Mouse (Mus musculus) liver, embryonic 11.5 days (tissue): ENCODE results near the gene Gm37240. TPM values are rescaled to one million over a fixed set of nuclear protein-coding genes. Genes with fewer than 3 reads are reported as not detected.

ENCODE experiments used
- ATAC-seq: fragments of 200-750 bp; cut with Nextera tagmentation; replicated peaks from 2 replicates; pipeline ENCODE4 v1.8.0; 2017; ENCODE audit warnings: moderate number of reproducible peaks, mild to moderate bottlenecking, moderate TSS enrichment, moderate library complexity; ENCODE audit not compliant: low FRiP score
- DNase-seq: peaks from one replicate; pipeline ENCODE4 v3.0.0-alpha.2; 2017; ENCODE audit warnings: low spot score
- H3K27ac ChIP-seq: fragments of 300-500 bp; sonication (generic); 2 replicates; pipeline ENCODE4 v1.5.1; 2014; ENCODE audit warnings: mild to moderate bottlenecking, low read depth, low read length, control low read depth
- H3K27me3 ChIP-seq: fragments of 300-500 bp; sonication (generic); replicated peaks from 2 replicates; pipeline ENCODE4 v1.6.1; 2014; ENCODE audit warnings: low read length, mixed read lengths; ENCODE audit not compliant: control insufficient read depth, insufficient read depth
- H3K36me3 ChIP-seq: fragments of 300-500 bp; sonication (generic); 2 replicates; pipeline ENCODE4 v1.6.1; 2014; ENCODE audit warnings: mild to moderate bottlenecking, low read length, moderate library complexity, mixed read lengths; ENCODE audit not compliant: control insufficient read depth, insufficient read depth
- H3K4me1 ChIP-seq: fragments of 300-500 bp; sonication (generic); replicated peaks from 2 replicates; pipeline ENCODE4 v1.6.1; 2014; ENCODE audit warnings: low read length, mixed read lengths; ENCODE audit not compliant: control insufficient read depth, insufficient read depth
- H3K4me2 ChIP-seq: fragments of 300-500 bp; sonication (generic); 2 replicates; pipeline ENCODE4 v1.6.1; 2014; ENCODE audit warnings: mild to moderate bottlenecking, control low read depth, moderate library complexity
- H3K4me3 ChIP-seq: fragments of 300-500 bp; sonication (generic); 2 replicates; pipeline ENCODE4 v1.5.1; 2014; ENCODE audit warnings: low read depth, low read length, control low read depth
- H3K9ac ChIP-seq: fragments of 300-500 bp; sonication (generic); 2 replicates; pipeline ENCODE4 v1.6.1; 2014; ENCODE audit warnings: low read depth, low read length, control low read depth
- H3K9me3 ChIP-seq: fragments of 300-500 bp; sonication (generic); 2 replicates; pipeline ENCODE4 v1.6.1; 2016; ENCODE audit warnings: low read length, inconsistent platforms, mixed read lengths; ENCODE audit not compliant: control insufficient read depth
- WGBS: fragments of 180-500 bp; shearing (Covaris S2); extraction: QIAGEN DNeasy Blood & Tissue Kit; methylation state at CpG from one replicate; pipeline ENCODE4 v1.1.7; 2014; 5-methylcytosine and 5-hydroxymethylcytosine counted together
- polyA plus RNA-seq: library from polyadenylated mRNA; unstranded; fragments of >200 nt; fragmentation: Nextera tagmentation; extraction: Ambion mirVana; gene quantifications from 2 replicates; pipeline ENCODE4 v1.2.1, GENCODE M21; 2014

The Gm37240 gene
- polyA plus RNA-seq, 1 experiment from 2014 or later, result 1.6 TPM

DNA sequence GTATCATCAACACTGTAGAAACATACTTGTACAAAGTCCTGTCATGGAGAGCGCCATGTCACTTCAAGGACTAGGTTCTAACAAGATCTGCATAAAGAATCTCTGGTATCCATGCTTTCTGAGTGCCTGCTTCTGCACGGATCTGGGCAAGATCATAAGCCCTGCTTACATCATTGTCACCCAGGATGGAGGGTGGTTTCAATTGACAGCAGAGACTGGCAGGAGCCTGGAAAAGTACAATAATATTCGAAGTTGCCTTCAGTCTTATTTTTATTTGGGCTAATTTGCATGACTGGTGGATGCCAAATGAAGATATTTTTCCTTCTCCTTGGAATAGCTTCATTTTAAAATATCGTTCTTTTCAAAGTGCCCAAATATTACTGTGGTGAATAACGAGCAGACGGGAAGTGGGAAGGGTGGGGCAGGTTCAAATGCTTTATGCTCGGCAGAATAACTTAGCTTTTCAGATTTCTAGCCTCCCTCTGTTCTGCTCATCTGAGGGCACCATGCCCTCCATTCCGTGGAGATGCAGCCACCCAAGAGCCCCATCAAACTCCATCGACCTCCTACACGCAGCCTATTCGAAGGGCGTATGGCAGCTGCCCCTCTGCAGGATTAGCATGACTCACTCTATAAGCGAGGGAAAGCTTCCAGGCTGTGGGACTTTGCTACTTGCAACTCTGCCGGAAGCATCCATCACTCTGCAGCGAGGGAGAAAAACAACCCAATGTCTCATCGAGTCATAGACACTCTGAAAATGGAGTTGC is 518.8 kb downstream of the Gm37240 start:
- H3K27ac ChIP-seq, result no peak overlapping the region
- H3K4me1 ChIP-seq, result no peaks in the 10 kb centered on the region
- no peak for DNase-seq
- no peak overlapping the region for H3K4me3 ChIP-seq
- no peak for ATAC-seq
- no peak overlapping the region for H3K9ac ChIP-seq
- no peaks in the 10 kb centered on the region for H3K27me3 ChIP-seq
- no peaks in the 10 kb centered on the region for H3K9me3 ChIP-seq
- H3K36me3 ChIP-seq, result no peaks in the 10 kb centered on the region
- WGBS, result 70% methylated on average over 16 of the region's 16 CpGs
- H3K4me2 ChIP-seq, result no peak overlapping the region

DNA sequence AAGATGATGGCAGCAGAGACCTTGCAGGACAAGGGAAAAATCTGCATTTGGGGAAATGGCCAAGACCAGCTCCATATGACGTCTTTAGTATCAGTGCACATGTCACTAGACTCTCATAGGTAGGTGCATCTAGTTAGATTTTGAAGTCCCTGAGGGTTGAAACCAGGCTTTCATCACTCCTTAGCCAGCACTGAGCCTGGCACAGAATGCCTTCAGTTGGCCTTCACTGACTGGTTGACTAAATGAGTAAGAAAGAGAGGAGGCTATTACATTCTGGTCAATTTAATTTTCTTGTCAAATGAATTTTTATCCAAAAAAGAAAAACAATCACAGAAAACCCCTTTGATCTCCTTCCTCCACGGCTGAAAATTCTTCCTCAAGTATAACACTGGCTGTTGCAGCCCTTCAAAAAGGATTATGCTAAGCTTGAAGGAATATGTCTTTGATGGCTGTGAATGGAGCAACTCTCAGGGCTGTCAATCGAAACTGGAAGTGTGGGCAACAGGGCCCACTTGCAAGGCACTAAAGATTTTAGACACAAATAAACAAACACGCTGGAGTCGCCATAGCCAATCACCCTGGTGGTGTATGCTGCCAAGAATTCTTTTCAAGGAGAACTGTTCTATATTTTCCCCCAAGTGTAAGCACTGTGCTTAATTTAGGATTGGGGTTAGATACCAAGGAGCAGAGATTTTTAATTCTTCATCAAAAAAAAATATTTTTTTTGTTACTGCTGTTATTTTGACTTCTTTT is 522.6 kb downstream of the Gm37240 start:
- DNase-seq (no peak), ATAC-seq (no peak)
- no peak overlapping the region for H3K27ac ChIP-seq
- no peaks in the 10 kb centered on the region for H3K9me3 ChIP-seq
- H3K4me3 ChIP-seq, result no peak overlapping the region
- WGBS, result 69% methylated on average over 5 of the region's 5 CpGs
- H3K9ac ChIP-seq, result no peak overlapping the region
- H3K36me3 ChIP-seq, result no peaks in the 10 kb centered on the region
- no peak overlapping the region for H3K4me2 ChIP-seq
- H3K4me1 ChIP-seq, result no peaks in the 10 kb centered on the region
- H3K27me3 ChIP-seq, result no peaks in the 10 kb centered on the region

DNA sequence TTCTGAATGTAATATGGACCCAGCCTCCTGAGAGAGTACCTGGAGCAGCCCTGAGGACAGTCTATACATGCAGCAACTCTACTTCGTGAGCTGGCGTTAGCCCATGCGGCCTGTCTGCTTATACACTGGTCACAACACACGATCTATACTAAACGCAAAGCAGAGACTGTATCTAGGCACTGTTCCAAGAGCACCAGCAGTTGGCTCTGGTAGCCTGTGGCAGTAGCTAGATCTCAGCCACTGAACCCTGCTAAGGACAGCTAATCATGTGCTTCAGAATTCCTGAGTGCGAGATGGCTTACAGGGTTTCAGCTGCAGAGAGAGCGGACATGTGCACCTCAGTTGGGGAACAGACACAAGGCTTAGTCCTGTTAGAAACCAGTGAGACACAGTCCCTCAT is 524.4 kb downstream of the Gm37240 start:
- ATAC-seq, result no peak
- Histone ChIP-seq H3K27me3 (no peaks in the 10 kb centered on the region), H3K27ac (no peak overlapping the region), H3K4me2 (no peak overlapping the region), H3K4me1 (no peaks in the 10 kb centered on the region), H3K4me3 (no peak overlapping the region), H3K36me3 (no peaks in the 10 kb centered on the region), H3K9ac (no peak overlapping the region), H3K9me3 (no peaks in the 10 kb centered on the region)
- WGBS, result 92% methylated on average over 7 of the region's 7 CpGs
- no peak for DNase-seq

DNA sequence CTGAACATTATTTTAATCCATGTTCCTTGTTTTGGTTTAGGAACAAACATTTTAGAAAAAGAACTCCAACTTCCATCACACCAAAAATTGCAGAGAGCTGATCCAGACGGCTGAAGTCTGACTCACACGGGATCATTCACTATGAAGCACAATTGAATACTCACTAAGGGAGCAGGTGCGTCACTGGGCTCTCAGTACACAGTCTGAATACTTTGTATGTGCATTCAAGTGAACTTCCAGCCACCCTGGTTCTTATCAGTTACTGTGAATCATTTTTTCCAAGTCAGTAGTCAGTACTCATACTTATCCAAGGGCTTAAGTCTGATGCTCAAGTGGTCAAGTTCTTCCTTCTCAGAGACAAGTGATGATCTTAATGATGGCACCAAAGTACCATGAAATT is 530.9 kb downstream of the Gm37240 start:
- WGBS, result 88% methylated on average over 3 of the region's 3 CpGs
- no peak overlapping the region for H3K4me3 ChIP-seq
- H3K27ac ChIP-seq, result no peak overlapping the region
- H3K9me3 ChIP-seq, result no peaks in the 10 kb centered on the region
- H3K4me1 ChIP-seq, result no peaks in the 10 kb centered on the region
- no peaks in the 10 kb centered on the region for H3K36me3 ChIP-seq
- H3K4me2 ChIP-seq, result no peak overlapping the region
- no peak overlapping the region for H3K9ac ChIP-seq
- no peak for DNase-seq
- no peaks in the 10 kb centered on the region for H3K27me3 ChIP-seq
- ATAC-seq, result no peak

DNA sequence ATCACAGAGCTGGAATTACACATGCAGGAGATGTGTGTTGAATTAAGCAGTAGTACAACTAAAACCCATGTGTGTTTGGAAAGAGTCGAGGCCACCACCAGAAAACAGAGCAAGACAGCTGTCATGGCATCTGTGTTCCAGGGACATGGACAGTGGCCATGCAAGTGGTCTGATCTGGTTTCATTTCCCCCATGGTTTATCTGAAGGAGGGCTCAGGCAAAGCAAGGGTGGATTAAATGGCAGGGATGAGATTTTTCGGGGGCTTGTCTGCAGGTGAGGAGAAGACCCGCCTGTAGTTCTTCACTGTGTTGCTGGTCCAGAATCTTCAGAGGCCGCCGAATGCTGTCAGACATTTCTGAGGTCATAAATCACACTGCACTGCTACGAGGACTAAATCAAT is 539.3 kb downstream of the Gm37240 start:
- Histone ChIP-seq H3K27ac (no peak overlapping the region), H3K9me3 (no peaks in the 10 kb centered on the region), H3K4me2 (no peak overlapping the region), H3K27me3 (no peaks in the 10 kb centered on the region), H3K36me3 (no peaks in the 10 kb centered on the region), H3K4me1 (no peaks in the 10 kb centered on the region), H3K4me3 (no peak overlapping the region), H3K9ac (no peak overlapping the region)
- WGBS, result 67% methylated on average over 6 of the region's 6 CpGs
- DNase-seq, result no peak
- no peak for ATAC-seq

DNA sequence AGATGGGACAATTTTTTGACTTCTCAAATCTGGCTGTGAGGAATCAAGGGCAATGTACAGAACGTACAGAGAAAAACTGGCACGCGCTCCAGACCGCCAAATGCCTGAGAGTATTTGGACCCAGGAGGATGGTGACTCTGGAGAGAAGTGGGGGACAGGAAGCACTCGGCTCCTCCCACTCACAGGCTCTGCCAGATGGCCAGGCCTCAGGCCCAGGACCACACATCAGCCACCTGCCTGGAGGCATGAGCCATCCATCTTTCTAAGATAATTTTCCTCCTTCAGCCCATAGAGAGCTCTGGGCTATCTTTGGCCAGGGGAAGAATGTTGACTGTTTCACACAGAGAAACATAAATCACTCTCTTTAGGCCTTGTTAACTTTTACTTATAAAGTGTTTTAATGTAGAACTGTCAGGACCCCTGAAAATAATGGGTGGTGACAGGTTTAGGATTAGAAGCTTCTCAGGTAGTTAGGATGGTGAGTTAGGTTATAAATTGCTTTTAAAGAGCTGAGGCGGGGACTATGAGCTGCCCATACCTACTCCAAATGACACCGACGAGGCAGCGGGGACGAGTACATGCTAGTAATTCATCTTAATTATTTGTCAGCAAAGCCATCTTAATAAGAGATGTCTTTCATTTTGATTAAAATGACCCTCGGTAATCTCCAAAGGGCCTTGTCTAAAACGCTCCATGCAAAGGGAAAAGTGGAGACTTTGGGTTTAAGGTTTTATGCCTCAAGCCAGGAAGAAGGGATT is 546.0 kb downstream of the Gm37240 start:
- Histone ChIP-seq H3K4me2 (no peak overlapping the region), H3K36me3 (no peaks in the 10 kb centered on the region), H3K27ac (no peak overlapping the region), H3K9ac (no peak overlapping the region), H3K27me3 (no peaks in the 10 kb centered on the region), H3K9me3 (no peaks in the 10 kb centered on the region), H3K4me3 (no peak overlapping the region), H3K4me1 (no peaks in the 10 kb centered on the region)
- ATAC-seq, result no peak
- no peak for DNase-seq
- 67% methylated on average over 12 of the region's 12 CpGs for WGBS

DNA sequence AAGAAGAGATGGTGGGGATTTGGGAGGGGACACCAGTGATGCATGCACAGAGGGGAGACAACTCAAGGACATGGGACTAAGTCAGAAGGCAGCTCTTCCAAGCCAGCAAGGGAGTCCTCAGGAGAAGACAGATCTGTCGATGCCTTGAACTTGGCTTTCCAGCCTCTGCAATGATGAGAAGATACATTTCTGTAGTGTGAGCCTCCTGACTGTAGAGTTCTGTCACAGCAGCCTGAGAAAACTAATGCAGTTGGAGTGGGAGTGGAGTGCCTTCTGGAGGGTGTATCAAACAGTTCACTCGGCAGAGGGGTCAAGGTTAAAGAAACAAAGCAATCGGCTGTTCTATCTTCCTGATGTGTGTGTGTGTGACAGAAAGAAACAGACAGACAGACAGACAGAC is 546.8 kb downstream of the Gm37240 start:
- H3K9me3 ChIP-seq, result no peaks in the 10 kb centered on the region
- no peak for DNase-seq

DNA sequence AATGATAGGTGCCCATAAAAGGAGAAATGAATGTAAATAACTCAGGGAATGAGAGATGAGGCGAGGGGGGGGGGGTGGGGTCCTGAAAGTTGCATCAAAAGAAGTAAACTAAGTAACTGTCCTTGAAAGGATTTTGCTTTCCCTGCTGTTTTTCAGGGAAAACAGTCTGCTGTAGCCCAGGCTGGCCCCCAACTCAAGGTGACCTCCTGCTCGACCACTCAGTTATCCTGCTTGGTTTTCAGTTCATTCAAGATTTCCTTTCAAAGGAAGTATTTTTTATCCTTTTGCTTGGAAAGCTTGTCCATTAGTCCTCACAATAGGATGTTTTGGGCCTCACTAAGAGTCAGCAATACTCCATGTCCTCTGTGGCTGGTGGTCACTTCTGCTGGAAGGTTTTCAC is 547.4 kb downstream of the Gm37240 start:
- H3K4me1 ChIP-seq, result no peaks in the 10 kb centered on the region
- no peaks in the 10 kb centered on the region for H3K36me3 ChIP-seq
- no peak overlapping the region for H3K4me3 ChIP-seq
- no peak overlapping the region for H3K27ac ChIP-seq
- no peaks in the 10 kb centered on the region for H3K9me3 ChIP-seq
- ATAC-seq (no peak), DNase-seq (no peak)
- no peak overlapping the region for H3K9ac ChIP-seq
- 65% methylated on average over 2 of the region's 2 CpGs for WGBS
- no peak overlapping the region for H3K4me2 ChIP-seq
- no peaks in the 10 kb centered on the region for H3K27me3 ChIP-seq

More for the DNA sequence above, 546.8 kb downstream of the Gm37240 start:
- no peak overlapping the region for H3K4me2 ChIP-seq
- H3K36me3 ChIP-seq, result no peaks in the 10 kb centered on the region
- no peak for ATAC-seq
- H3K4me1 ChIP-seq, result no peaks in the 10 kb centered on the region
- H3K4me3 ChIP-seq, result no peak overlapping the region
- 50% methylated on average over 3 of the region's 3 CpGs for WGBS
- H3K27ac ChIP-seq, result no peak overlapping the region
- no peaks in the 10 kb centered on the region for H3K27me3 ChIP-seq
- H3K9ac ChIP-seq, result no peak overlapping the region
